Mouse (Mus musculus) gastrocnemius, adult 18-20 months (tissue): ENCODE measurements at regions not wholly inside any gene's neighbourhood (a gene's known extent, or its start where the extent isn't known, plus 50 kb on each side); places are given as distances from the start of the nearest gene placed in this dataset.

Source experiments
- DNase-seq: peaks from one replicate; pipeline ENCODE4 v3.0.0; 2021; ENCODE audit warnings: low spot score

- DNase-seq: no peak
Observed at GRCm38 (mm10) chr10:117556027-117556789, 73.1 kb upstream of the Cpm start.

GRCm38 (mm10) chr10:117555542-117555941 lies 73.8 kb upstream of the Cpm start:
- no peak for DNase-seq

GRCm38 (mm10) chr10:117555044-117555443 lies 74.3 kb upstream of the Cpm start:
- no peak for DNase-seq

- DNase-seq: no peak
Observed at GRCm38 (mm10) chr10:117554533-117554932, 74.8 kb upstream of the Cpm start.

GRCm38 (mm10) chr10:117553211-117554186 lies 75.8 kb upstream of the Cpm start:
- DNase-seq: no peak

GRCm38 (mm10) chr10:117552049-117552652 lies 77.1 kb upstream of the Cpm start:
- DNase-seq: no peak

GRCm38 (mm10) chr10:117551234-117552048 lies 77.9 kb upstream of the Cpm start:
- no peak for DNase-seq

- no peak for DNase-seq
Observed at GRCm38 (mm10) chr10:117549854-117550605, 79.3 kb upstream of the Cpm start.

- no peak for DNase-seq
Observed at GRCm38 (mm10) chr10:117549506-117549830, 79.8 kb upstream of the Cpm start.

- no peak for DNase-seq
Observed at GRCm38 (mm10) chr10:117548775-117549505, 80.4 kb upstream of the Cpm start.

GRCm38 (mm10) chr10:117548262-117548661 lies 81.0 kb upstream of the Cpm start:
- DNase-seq: no peak

- no peak for DNase-seq
Observed at GRCm38 (mm10) chr10:117547275-117547674, 82.0 kb upstream of the Cpm start.

GRCm38 (mm10) chr10:117545842-117546631 lies 83.3 kb upstream of the Cpm start:
- DNase-seq: no peak

- DNase-seq: no peak
Observed at GRCm38 (mm10) chr10:117544680-117545546, 84.4 kb upstream of the Cpm start.

GRCm38 (mm10) chr10:117543995-117544679 lies 85.2 kb upstream of the Cpm start:
- DNase-seq: no peak

- no peak for DNase-seq
Observed at GRCm38 (mm10) chr10:117543696-117543950, 85.7 kb upstream of the Cpm start.

- DNase-seq: no peak
Observed at GRCm38 (mm10) chr10:117542886-117543695, 86.2 kb upstream of the Cpm start.
